14 mouse cellular contexts compared by ENCODE assay signal in the genomic region with DNA sequence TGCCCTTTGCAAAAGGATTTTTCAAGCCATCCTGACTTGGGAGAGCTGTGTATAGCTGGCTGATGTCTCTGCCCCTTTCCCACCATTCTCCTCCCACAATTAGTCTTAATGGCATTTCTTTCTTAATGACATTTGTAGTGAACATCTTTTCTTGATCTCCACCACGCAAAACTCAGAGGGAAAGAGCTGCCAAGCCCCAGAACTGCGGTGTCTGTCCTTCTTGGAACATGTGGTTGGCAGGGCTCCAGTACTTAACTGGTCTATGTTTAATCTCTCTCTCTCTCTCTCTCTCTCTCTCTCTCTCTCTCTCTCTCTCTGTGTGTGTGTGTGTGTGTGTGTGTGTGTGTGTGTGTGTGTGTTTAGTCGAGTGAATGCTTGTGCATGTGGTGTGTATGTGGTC.
A peak's percentile ranks its signal among the peaks of the same experiment; 100 is the strongest.
DNase-seq lines count a peak whose midpoint lies in the region; ATAC-seq and TF ChIP-seq lines count a peak whose summit lies in the region.
"Had no signal": no experiment of that assay in that cellular context is flagged by ENCODE, and none has a peak within 500 bp of the region (broad histone marks: within the 10 kb centered on the region; RNA-seq: fewer than 3 reads in every experiment).

No protein-coding gene starts in this region.

- no peak for DNase-seq in heart, adult 11 months
- DNase-seq in layer of hippocampus, adult 11-12 months (ENCODE audit: low spot score): peak; percentile 23
- no peak for DNase-seq in layer of hippocampus, adult 9-11 months
- DNase-seq in adipocyte (ENCODE audit: low spot score): peak; percentile 18
- no peak for DNase-seq in hindbrain, embryonic 14.5 days (ENCODE audit: low spot score)
- no peak for DNase-seq in layer of hippocampus, adult 2 months (ENCODE audit: low spot score in 2 of 2)
- DNase-seq: cerebellum, adult 2 months; kidney, adult 18-20 months; liver, embryonic 13.5 days; thymus, postnatal 14 days had no signal

- H3K27ac ChIP-seq in heart, embryonic 15.5 days: 0 out of 2 replicates have a peak overlapping the region, but pooled peaks have one; percentile 4
- peak overlapping the region; percentile 71 for H3K27ac ChIP-seq in hindbrain, embryonic 14.5 days
- no peak overlapping the region for H3K27ac ChIP-seq in layer of hippocampus, adult 2 months
- H3K27ac ChIP-seq: forebrain, embryonic 13.5 days; limb, embryonic 10.5 days; liver, embryonic 13.5 days had no signal

- TF ChIP-seq CTCF in layer of hippocampus, adult 2 months (conservative IDR thresholded peaks at IDR 0.05): no peak

- no peak overlapping the region for H3K4me3 ChIP-seq in heart, embryonic 15.5 days
- H3K4me3 ChIP-seq in hindbrain, embryonic 14.5 days (replicated peaks; ENCODE audit: low read length): no peak overlapping the region
- H3K4me3 ChIP-seq in layer of hippocampus, adult 2 months: no peak overlapping the region
- H3K4me3 ChIP-seq: forebrain, embryonic 13.5 days; limb, embryonic 10.5 days; liver, embryonic 13.5 days had no signal

- H3K4me1 ChIP-seq in heart, embryonic 15.5 days (replicated peaks): peaks cover 11% of the 10 kb centered on the region
- H3K4me1 ChIP-seq in hindbrain, embryonic 14.5 days (replicated peaks; ENCODE audit: control insufficient read depth, insufficient read depth, low read length): peaks cover 18% of the 10 kb centered on the region
- H3K4me1 ChIP-seq: liver, embryonic 13.5 days had no signal

- no peak overlapping the region for H3K9ac ChIP-seq in heart, embryonic 15.5 days
- no peak overlapping the region for H3K9ac ChIP-seq in hindbrain, embryonic 14.5 days
- H3K9ac ChIP-seq: forebrain, embryonic 13.5 days; liver, embryonic 13.5 days had no signal

- 17% methylated on average over 3 of the region's 3 CpGs for WGBS in heart, embryonic 15.5 days
- WGBS in hindbrain, embryonic 14.5 days: 53% methylated on average over 3 of the region's 3 CpGs

- no peaks in the 10 kb centered on the region for H3K27me3 ChIP-seq in heart, embryonic 15.5 days
- no peaks in the 10 kb centered on the region for H3K27me3 ChIP-seq in hindbrain, embryonic 14.5 days (ENCODE audit: control insufficient read depth, insufficient read depth, low read length)
- H3K27me3 ChIP-seq: forebrain, embryonic 13.5 days; liver, embryonic 13.5 days had no signal

- ATAC-seq in heart, embryonic 15.5 days (replicated peaks; ENCODE audit: insufficient number of reproducible peaks, insufficient read depth, low FRiP score, low read depth): 0 out of 2 replicates have a peak, but pooled peaks have one; percentile 31
- ATAC-seq in hindbrain, embryonic 14.5 days (ENCODE audit: low FRiP score): no peak
- ATAC-seq in monocyte, adult 5-6 weeks (replicated peaks; ENCODE audit: insufficient number of reproducible peaks, low FRiP score, low TSS enrichment, poor library complexity, severe bottlenecking): no peak
- ATAC-seq: forebrain, embryonic 13.5 days had no signal

- H3K36me3 ChIP-seq in heart, embryonic 15.5 days: peaks cover 5% of the 10 kb centered on the region; the same call in 1 of the 2 replicates
- H3K36me3 ChIP-seq in hindbrain, embryonic 14.5 days (replicated peaks; ENCODE audit: control insufficient read depth, insufficient read depth): no peaks in the 10 kb centered on the region; the same call in 1 of the 2 replicates
- H3K36me3 ChIP-seq: limb, embryonic 10.5 days; liver, embryonic 13.5 days had no signal

- H3K9me3 ChIP-seq in heart, embryonic 15.5 days (replicated peaks): no peaks in the 10 kb centered on the region
- no peaks in the 10 kb centered on the region for H3K9me3 ChIP-seq in hindbrain, embryonic 14.5 days (ENCODE audit: control insufficient read depth, low read length)
- H3K9me3 ChIP-seq: forebrain, embryonic 13.5 days; limb, embryonic 10.5 days; liver, embryonic 13.5 days had no signal

- H3K4me2 ChIP-seq in heart, embryonic 15.5 days: no peak overlapping the region
- H3K4me2 ChIP-seq in hindbrain, embryonic 14.5 days (replicated peaks): no peak overlapping the region
- H3K4me2 ChIP-seq: forebrain, embryonic 13.5 days; liver, embryonic 13.5 days had no signal

Comparison
In these comparisons a context has a peak if more than half of its experiments do, and no peak if none do; other contexts are left out.
1. DNase-seq: peak in layer of hippocampus, adult 11-12 months (single experiment) and adipocyte (single experiment); none in heart, adult 11 months (single experiment), layer of hippocampus, adult 9-11 months (single experiment), hindbrain, embryonic 14.5 days (single experiment) and layer of hippocampus, adult 2 months (0 of 2).